Mouse (Mus musculus): ENCODE results near the gene Fscn2. TPM values are rescaled to one million over a fixed set of nuclear protein-coding genes. Genes with fewer than 3 reads are reported as not detected.
"Not testable (repeated sequence)": the region's sequence is repeated elsewhere in the genome, so short reads cannot be mapped to it uniquely, and the experiment has no call there.

Fscn2 gene
- polyA plus RNA-seq, 1 experiment from 2014 or later: 1.3 TPM

DNA sequence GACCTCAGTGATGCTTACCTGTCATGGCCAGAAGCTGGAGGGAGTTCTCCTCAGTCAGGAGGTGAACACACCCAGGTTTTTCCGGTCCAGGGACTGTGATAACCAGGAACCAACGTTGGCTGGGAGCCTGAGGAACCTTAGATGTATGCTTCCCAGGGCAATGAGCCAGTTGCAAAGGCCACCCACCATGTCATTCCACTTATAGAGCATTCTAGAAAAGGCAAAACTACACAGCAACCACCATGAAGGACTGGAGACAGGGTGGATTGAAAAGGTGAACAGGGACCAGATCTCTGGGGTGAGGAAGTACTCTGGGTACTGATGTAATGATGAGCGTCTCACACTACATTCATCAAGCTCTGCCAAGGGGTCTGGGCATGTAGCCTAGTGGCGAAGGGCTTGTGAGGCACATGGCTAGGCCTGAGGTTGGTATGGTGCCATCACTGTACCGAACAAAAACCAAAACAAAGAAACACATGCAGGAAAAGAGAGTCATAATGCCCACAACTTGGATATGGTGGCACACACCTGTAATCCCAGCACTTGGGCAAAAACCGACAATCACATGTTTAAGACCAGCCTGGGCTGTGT is 25.8 kb upstream of the Fscn2 start:
- no peak overlapping the region for H3K27ac ChIP-seq
- H3K4me3 ChIP-seq: no peak overlapping the region
- no peak overlapping the region for H3K9ac ChIP-seq
- 0 out of 2 replicates have a peak, but pooled peaks cover 4% of the 10 kb centered on the region for H3K9me3 ChIP-seq (replicated peaks)
- 82% methylated on average over 6 of the region's 6 CpGs for WGBS
- no peak for ATAC-seq (ENCODE audit: low FRiP score)
- no peaks in the 10 kb centered on the region for H3K36me3 ChIP-seq
- no peaks in the 10 kb centered on the region for H3K4me1 ChIP-seq
- no peak overlapping the region for H3K4me2 ChIP-seq (replicated peaks)
- no peaks in the 10 kb centered on the region for H3K27me3 ChIP-seq

DNA sequence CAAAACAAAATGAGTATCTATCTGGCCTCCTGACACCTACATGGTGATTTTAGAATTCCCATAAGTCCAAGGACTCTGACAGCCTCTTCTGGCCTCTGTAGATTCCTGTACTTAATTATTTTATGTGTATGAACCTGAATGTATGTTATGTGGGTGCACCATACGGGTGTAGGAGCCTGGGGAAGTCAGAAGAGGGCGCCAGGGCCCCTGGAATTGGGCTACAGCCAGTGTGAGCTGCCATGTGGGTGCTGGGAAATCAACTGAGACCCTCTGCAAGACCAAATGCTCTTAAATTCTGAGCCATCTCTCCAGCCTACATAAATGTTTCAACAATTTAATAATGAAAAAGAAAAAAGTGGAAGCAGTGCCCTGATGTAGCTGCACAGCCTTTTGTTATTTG is 23.9 kb upstream of the Fscn2 start:
- H3K9ac ChIP-seq: no peak overlapping the region
- H3K4me2 ChIP-seq (replicated peaks): no peak overlapping the region
- WGBS: 33% methylated on average over 2 of the region's 2 CpGs
- H3K27ac ChIP-seq: no peak overlapping the region
- ATAC-seq (ENCODE audit: low FRiP score): no peak
- 0 out of 2 replicates have a peak, but pooled peaks cover 6% of the 10 kb centered on the region for H3K9me3 ChIP-seq (replicated peaks)
- no peaks in the 10 kb centered on the region for H3K27me3 ChIP-seq
- H3K36me3 ChIP-seq: no peaks in the 10 kb centered on the region
- no peaks in the 10 kb centered on the region for H3K4me1 ChIP-seq
- no peak overlapping the region for H3K4me3 ChIP-seq

GRCm38 (mm10) chr11:120338786-120339185 is 22.5 kb upstream of the Fscn2 start:
- Histone ChIP-seq H3K27ac (no peak overlapping the region), H3K27me3 (no peaks in the 10 kb centered on the region), H3K36me3 (no peaks in the 10 kb centered on the region), H3K9me3 (replicated peaks) (0 out of 2 replicates have a peak, but pooled peaks cover 6% of the 10 kb centered on the region), H3K9ac (no peak overlapping the region), H3K4me1 (no peaks in the 10 kb centered on the region), H3K4me3 (no peak overlapping the region), H3K4me2 (replicated peaks) (no peak overlapping the region)
- 75% methylated on average over 3 of the region's 3 CpGs for WGBS
- ATAC-seq (ENCODE audit: low FRiP score): no peak

DNA sequence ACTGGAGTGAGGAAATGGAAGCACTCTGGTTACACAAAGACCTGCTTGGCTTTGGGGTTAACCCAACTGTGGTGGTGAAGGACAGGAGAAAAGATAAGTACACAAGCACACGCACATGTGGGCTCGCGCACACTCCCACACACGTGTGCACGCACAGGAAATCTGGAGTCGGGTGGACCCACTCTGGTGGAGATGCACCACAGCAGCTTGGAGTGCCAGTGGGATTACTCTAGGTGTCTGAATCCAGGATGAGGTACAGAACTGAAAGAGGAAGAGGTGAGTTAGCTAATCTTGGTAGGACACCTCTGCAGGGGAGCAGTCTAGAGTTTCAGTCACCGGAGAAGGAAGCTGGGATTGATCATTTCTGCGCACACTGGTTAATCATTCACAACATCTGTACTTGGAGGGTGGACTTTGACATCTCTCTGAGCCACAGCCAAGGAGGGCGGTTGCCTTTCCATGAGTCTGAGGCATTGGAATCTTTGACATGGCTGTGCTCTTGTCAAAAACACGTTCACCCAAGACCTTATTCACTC is 21.3 kb upstream of the Fscn2 start:
- ATAC-seq (ENCODE audit: low FRiP score): no peak
- WGBS: 86% methylated on average over 10 of the region's 10 CpGs
- Histone ChIP-seq H3K27ac (no peak overlapping the region), H3K9ac (no peak overlapping the region), H3K27me3 (no peaks in the 10 kb centered on the region), H3K9me3 (replicated peaks) (0 out of 2 replicates have a peak, but pooled peaks cover 6% of the 10 kb centered on the region), H3K36me3 (peaks cover 5% of the 10 kb centered on the region), H3K4me3 (no peak overlapping the region), H3K4me2 (replicated peaks) (no peak overlapping the region), H3K4me1 (peaks cover 3% of the 10 kb centered on the region)

DNA sequence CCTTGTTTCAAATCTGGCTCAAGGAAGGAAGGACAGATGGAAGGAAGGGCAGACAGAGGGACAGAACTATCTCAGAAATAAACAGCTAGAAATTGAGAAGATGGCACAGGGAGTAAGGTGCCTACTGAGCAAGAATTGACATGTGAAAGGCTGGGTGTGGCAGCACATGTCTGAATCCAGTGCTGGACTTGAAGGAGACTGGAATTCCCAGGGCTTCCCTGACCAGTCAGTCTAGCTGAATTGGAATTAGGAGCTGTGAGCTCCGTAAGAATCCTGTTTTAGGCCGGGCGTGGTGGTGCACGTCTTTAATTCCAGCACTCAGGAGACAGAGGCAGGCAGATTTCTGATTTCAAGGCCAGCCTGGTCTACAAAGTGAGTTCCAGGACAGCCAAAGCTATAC is 19.7 kb upstream of the Fscn2 start:
- ATAC-seq (ENCODE audit: low FRiP score): no peak
- 88% methylated on average over 4 of the region's 4 CpGs for WGBS
- Histone ChIP-seq H3K9ac (no peak overlapping the region), H3K4me1 (peaks cover 10% of the 10 kb centered on the region), H3K27ac (no peak overlapping the region), H3K27me3 (no peaks in the 10 kb centered on the region), H3K9me3 (replicated peaks) (0 out of 2 replicates have a peak, but pooled peaks cover 6% of the 10 kb centered on the region), H3K4me3 (no peak overlapping the region), H3K36me3 (peaks cover 13% of the 10 kb centered on the region), H3K4me2 (replicated peaks) (no peak overlapping the region)

DNA sequence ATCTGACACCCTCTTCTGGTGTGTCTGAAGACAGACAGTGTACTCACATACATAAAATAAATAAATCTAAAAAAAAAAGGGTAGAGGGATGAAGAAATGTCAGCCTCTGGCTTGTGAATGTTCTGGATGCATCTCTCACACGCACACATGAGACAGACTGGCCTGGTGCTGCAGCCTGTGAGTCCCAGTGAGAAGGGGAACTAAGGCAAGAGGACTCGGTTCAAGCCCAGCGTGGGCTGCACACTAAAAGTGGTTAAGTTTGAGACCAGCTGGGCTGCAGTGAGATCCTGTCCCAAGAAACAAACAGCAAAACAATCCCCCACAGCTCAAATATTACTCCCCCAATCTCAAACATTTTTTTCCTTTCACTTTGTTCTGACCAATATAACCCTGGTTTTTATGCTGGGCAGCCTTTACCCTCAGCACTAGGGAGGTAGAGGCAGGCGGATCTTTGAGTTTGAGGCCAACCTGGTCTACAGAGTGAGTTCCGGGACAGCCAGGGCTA is 18.6 kb upstream of the Fscn2 start:
- H3K4me3 ChIP-seq: no peak overlapping the region
- 0 out of 2 replicates have a peak, but pooled peaks cover 3% of the 10 kb centered on the region for H3K9me3 ChIP-seq (replicated peaks)
- H3K27ac ChIP-seq: no peak overlapping the region
- peaks cover 18% of the 10 kb centered on the region for H3K36me3 ChIP-seq
- no peak overlapping the region for H3K9ac ChIP-seq
- H3K4me2 ChIP-seq (replicated peaks): no peak overlapping the region
- H3K4me1 ChIP-seq: peaks cover 10% of the 10 kb centered on the region
- ATAC-seq (ENCODE audit: low FRiP score): no peak
- no peaks in the 10 kb centered on the region for H3K27me3 ChIP-seq
- 88% methylated on average over 5 of the region's 5 CpGs for WGBS

- Histone ChIP-seq H3K27me3 (no peaks in the 10 kb centered on the region), H3K4me1 (peaks cover 10% of the 10 kb centered on the region), H3K9ac (no peak overlapping the region), H3K27ac (peak overlapping the region; percentile 55), H3K36me3 (peaks cover 18% of the 10 kb centered on the region), H3K4me2 (replicated peaks) (no peak overlapping the region), H3K4me3 (no peak overlapping the region), H3K9me3 (replicated peaks) (0 out of 2 replicates have a peak, but pooled peaks cover 3% of the 10 kb centered on the region)
- ATAC-seq (ENCODE audit: low FRiP score): no peak
- 82% methylated on average over 5 of the region's 5 CpGs for WGBS
Measured at GRCm38 (mm10) chr11:120343519-120344309, 17.6 kb upstream of the Fscn2 start.

DNA sequence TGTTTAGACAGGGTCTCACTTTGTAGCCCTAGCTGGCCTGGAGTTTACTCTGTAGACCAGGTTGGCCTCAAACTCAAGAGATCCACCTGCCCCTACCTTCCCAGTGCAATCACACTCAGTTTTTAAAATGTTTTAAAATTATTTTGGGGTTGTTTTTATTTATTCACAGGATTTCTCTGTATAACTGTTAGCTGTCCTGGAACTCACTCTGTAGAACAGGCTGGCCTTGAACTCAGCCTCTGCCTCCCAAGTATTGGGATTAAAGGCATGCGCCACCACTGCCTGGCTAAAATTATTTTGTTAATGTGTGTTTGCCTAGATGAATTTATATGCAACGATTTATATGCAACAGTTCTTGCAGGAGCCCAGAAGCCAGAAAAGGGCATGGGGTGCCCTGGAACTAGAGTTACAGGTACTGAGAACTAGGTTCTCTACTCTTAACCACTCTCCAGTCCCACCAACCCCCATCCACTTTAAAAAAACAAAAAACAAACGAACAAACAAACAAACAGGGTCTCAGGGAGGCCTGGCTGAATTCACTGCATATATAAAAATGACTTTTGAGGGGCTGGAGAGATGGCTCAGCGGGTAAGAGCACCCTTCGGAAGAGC is 16.9 kb upstream of the Fscn2 start:
- no peaks in the 10 kb centered on the region for H3K27me3 ChIP-seq
- no peak overlapping the region for H3K4me3 ChIP-seq
- ATAC-seq (ENCODE audit: low FRiP score): no peak

GRCm38 (mm10) chr11:120345067-120345681 is 16.2 kb upstream of the Fscn2 start:
- peak overlapping the region; percentile 56 for H3K4me2 ChIP-seq (replicated peaks)
- peak overlapping the region; percentile 28 for H3K4me3 ChIP-seq
- H3K36me3 ChIP-seq: peaks cover 18% of the 10 kb centered on the region
- 34% methylated on average over 1 of the region's 1 CpGs for WGBS
- peak overlapping the region; percentile 44 for H3K27ac ChIP-seq
- H3K27me3 ChIP-seq: no peaks in the 10 kb centered on the region
- H3K9me3 ChIP-seq (replicated peaks): 0 out of 2 replicates have a peak, but pooled peaks cover 3% of the 10 kb centered on the region
- no peak for ATAC-seq (ENCODE audit: low FRiP score)
- H3K9ac ChIP-seq: peak overlapping the region; percentile 45
- peaks cover 20% of the 10 kb centered on the region for H3K4me1 ChIP-seq

More for the DNA sequence above, 16.9 kb upstream of the Fscn2 start:
- Histone ChIP-seq H3K36me3 (peaks cover 18% of the 10 kb centered on the region), H3K9me3 (replicated peaks) (0 out of 2 replicates have a peak, but pooled peaks cover 3% of the 10 kb centered on the region), H3K4me1 (peaks cover 14% of the 10 kb centered on the region), H3K27ac (peak overlapping the region; percentile 55), H3K9ac (no peak overlapping the region), H3K4me2 (replicated peaks) (peak overlapping the region; percentile 56)
- WGBS: 70% methylated on average over 5 of the region's 5 CpGs

DNA sequence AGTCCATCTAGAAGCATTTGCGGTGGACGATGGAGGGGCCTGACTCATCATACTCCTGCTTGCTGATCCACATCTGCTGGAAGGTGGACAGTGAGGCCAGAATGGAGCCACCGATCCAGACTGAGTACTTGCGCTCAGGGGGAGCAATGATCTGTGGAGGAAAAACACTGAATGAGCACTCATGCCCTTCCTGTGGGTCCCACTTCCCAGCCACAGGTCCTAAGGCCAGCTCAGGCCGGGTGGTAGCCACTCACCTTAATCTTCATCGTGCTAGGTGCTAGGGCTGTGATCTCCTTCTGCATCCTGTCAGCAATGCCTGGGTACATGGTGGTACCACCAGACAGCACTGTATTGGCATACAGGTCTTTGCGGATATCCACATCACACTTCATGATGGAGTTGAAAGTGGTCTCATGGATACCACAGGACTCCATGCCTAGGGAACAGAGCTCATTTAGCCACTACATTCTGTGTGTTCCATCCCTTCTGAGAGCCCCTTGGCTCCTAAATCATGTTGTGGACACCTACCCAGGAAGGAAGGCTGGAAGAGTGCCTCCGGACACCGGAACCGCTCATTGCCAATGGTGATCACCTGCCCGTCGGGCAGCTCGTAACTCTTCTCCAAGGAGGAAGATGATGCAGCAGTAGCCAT is 14.8 kb upstream of the Fscn2 start:
- H3K4me3 ChIP-seq: peak overlapping the region; percentile 47
- peak overlapping the region; percentile 72 for H3K9ac ChIP-seq
- 63% methylated on average over 11 of the region's 13 CpGs for WGBS
- H3K4me1 ChIP-seq: peaks cover 33% of the 10 kb centered on the region
- peaks cover 18% of the 10 kb centered on the region for H3K36me3 ChIP-seq
- peak overlapping the region; percentile 72 for H3K4me2 ChIP-seq (replicated peaks)
- not testable (repeated sequence) for H3K9me3 ChIP-seq (replicated peaks); H3K27ac ChIP-seq; H3K27me3 ChIP-seq; ATAC-seq (ENCODE audit: low FRiP score)

DNA sequence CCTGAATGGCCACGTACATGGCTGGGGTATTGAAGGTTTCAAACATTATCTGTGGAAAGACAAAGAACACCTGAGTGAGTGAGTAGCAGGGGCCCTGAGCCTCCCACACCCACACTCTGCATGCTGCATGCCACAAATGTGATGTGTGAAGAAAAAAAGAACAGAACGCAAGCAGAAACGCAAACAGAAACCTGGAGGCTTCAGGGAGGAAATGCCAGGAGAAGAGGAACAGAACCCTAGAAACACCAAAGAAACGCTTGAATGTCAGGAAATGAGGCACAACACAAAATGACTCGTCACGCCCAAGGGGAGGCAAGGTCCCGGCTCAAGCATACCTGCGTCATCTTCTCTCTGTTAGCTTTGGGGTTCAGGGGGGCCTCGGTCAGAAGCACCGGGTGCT is 14.0 kb upstream of the Fscn2 start:
- Histone ChIP-seq H3K4me1 (peaks cover 40% of the 10 kb centered on the region), H3K9me3 (replicated peaks) (no peaks in the 10 kb centered on the region), H3K36me3 (peaks cover 18% of the 10 kb centered on the region), H3K4me2 (replicated peaks) (peak overlapping the region; percentile 92), H3K4me3 (peak overlapping the region; percentile 100), H3K27me3 (no peaks in the 10 kb centered on the region), H3K9ac (peak overlapping the region; percentile 100), H3K27ac (peak overlapping the region; percentile 100)
- WGBS: 7% methylated on average over 10 of the region's 10 CpGs
- no peak for ATAC-seq (ENCODE audit: low FRiP score)
